Mouse (Mus musculus): ENCODE measurements around the gene Chst11. TPM values are rescaled to one million over a fixed set of nuclear protein-coding genes. Genes with fewer than 3 reads are reported as not detected.

Gene Chst11
- polyA plus RNA-seq (2016; fragmentation: Nextera tagmentation; extraction: Ambion mirVana), result 2.5 and 2.7 TPM in 2 replicates

GRCm38 (mm10) chr10:82984950-82985699 lies at the start of gene Chst11:
Chst11 (plus strand) TSS chr10:82985498.
- peak within 1 kb of the TSS; percentile 86 for H3K4me2 ChIP-seq (replicated peaks)
- under 1% methylated on average over 62 of the region's 67 CpGs for WGBS
- peak; percentile 85 for ATAC-seq (ENCODE audit: low FRiP score)
- peaks cover 29% of the 10 kb centered on the region for H3K4me1 ChIP-seq
- H3K27ac ChIP-seq, result peak within 1 kb of the TSS; percentile 90
- no peaks in the 10 kb centered on the region for H3K9me3 ChIP-seq (replicated peaks)
- peaks cover 29% of the 10 kb centered on the region for H3K27me3 ChIP-seq
- H3K4me3 ChIP-seq, result peak within 1 kb of the TSS; percentile 80
- H3K9ac ChIP-seq, result peak within 1 kb of the TSS; percentile 87
- no peaks in the 10 kb centered on the region for H3K36me3 ChIP-seq

GRCm38 (mm10) chr10:82935774-82936173 lies 49.5 kb upstream of the Chst11 start:
- no peak for ATAC-seq (ENCODE audit: low FRiP score)
- Histone ChIP-seq H3K27ac (no peak overlapping the region), H3K9ac (no peak overlapping the region), H3K36me3 (no peaks in the 10 kb centered on the region), H3K27me3 (no peaks in the 10 kb centered on the region), H3K4me2 (replicated peaks) (no peak overlapping the region), H3K4me1 (no peaks in the 10 kb centered on the region), H3K9me3 (replicated peaks) (no peaks in the 10 kb centered on the region), H3K4me3 (no peak overlapping the region)
- WGBS, result 86% methylated on average over 6 of the region's 6 CpGs

- no peak overlapping the region for H3K27ac ChIP-seq
- no peaks in the 10 kb centered on the region for H3K27me3 ChIP-seq
- no peaks in the 10 kb centered on the region for H3K36me3 ChIP-seq
- no peak overlapping the region for H3K4me2 ChIP-seq (replicated peaks)
- ATAC-seq (ENCODE audit: low FRiP score), result no peak
- no peak overlapping the region for H3K9ac ChIP-seq
- WGBS, result 91% methylated on average over 4 of the region's 4 CpGs
- 0 out of 2 replicates have a peak, but pooled peaks cover 4% of the 10 kb centered on the region for H3K9me3 ChIP-seq (replicated peaks)
- no peaks in the 10 kb centered on the region for H3K4me1 ChIP-seq
- no peak overlapping the region for H3K4me3 ChIP-seq
Measured at GRCm38 (mm10) chr10:82953415-82953814, 31.9 kb upstream of the Chst11 start.

- Histone ChIP-seq H3K4me2 (replicated peaks) (no peak overlapping the region), H3K27me3 (no peaks in the 10 kb centered on the region; the same call in 1 of the 2 replicates), H3K9me3 (replicated peaks) (0 out of 2 replicates have a peak, but pooled peaks cover 4% of the 10 kb centered on the region), H3K9ac (no peak overlapping the region), H3K4me1 (no peaks in the 10 kb centered on the region), H3K36me3 (no peaks in the 10 kb centered on the region), H3K4me3 (no peak overlapping the region), H3K27ac (no peak overlapping the region)
- 95% methylated on average over 18 of the region's 18 CpGs for WGBS
- ATAC-seq (ENCODE audit: low FRiP score), result no peak
Measured at GRCm38 (mm10) chr10:82955117-82955516, 30.2 kb upstream of the Chst11 start.

GRCm38 (mm10) chr10:82958218-82958761 lies 27.0 kb upstream of the Chst11 start:
- H3K9ac ChIP-seq, result no peak overlapping the region
- no peak overlapping the region for H3K27ac ChIP-seq
- no peaks in the 10 kb centered on the region for H3K4me1 ChIP-seq
- no peak overlapping the region for H3K4me3 ChIP-seq
- 73% methylated on average over 5 of the region's 5 CpGs for WGBS
- no peaks in the 10 kb centered on the region; the same call in 1 of the 2 replicates for H3K27me3 ChIP-seq
- H3K36me3 ChIP-seq, result no peaks in the 10 kb centered on the region
- ATAC-seq (ENCODE audit: low FRiP score), result no peak
- H3K4me2 ChIP-seq (replicated peaks), result no peak overlapping the region
- H3K9me3 ChIP-seq (replicated peaks), result 0 out of 2 replicates have a peak, but pooled peaks cover 4% of the 10 kb centered on the region

GRCm38 (mm10) chr10:82959316-82959715 lies 26.0 kb upstream of the Chst11 start:
- Histone ChIP-seq H3K36me3 (no peaks in the 10 kb centered on the region), H3K27ac (no peak overlapping the region), H3K9me3 (replicated peaks) (0 out of 2 replicates have a peak, but pooled peaks cover 1% of the 10 kb centered on the region), H3K4me3 (no peak overlapping the region), H3K4me1 (no peaks in the 10 kb centered on the region), H3K9ac (no peak overlapping the region), H3K4me2 (replicated peaks) (no peak overlapping the region), H3K27me3 (no peaks in the 10 kb centered on the region; the same call in 1 of the 2 replicates)
- no peak for ATAC-seq (ENCODE audit: low FRiP score)

GRCm38 (mm10) chr10:82961302-82961701 lies 24.0 kb upstream of the Chst11 start:
- no peak overlapping the region for H3K4me3 ChIP-seq
- no peaks in the 10 kb centered on the region; the same call in 1 of the 2 replicates for H3K27me3 ChIP-seq
- H3K4me2 ChIP-seq (replicated peaks), result no peak overlapping the region
- no peaks in the 10 kb centered on the region for H3K9me3 ChIP-seq (replicated peaks)
- WGBS, result 54% methylated on average over 7 of the region's 7 CpGs
- no peak overlapping the region for H3K27ac ChIP-seq
- no peaks in the 10 kb centered on the region for H3K36me3 ChIP-seq
- H3K9ac ChIP-seq, result no peak overlapping the region
- ATAC-seq (ENCODE audit: low FRiP score), result no peak
- no peaks in the 10 kb centered on the region for H3K4me1 ChIP-seq

- no peak overlapping the region for H3K9ac ChIP-seq
- WGBS, result 87% methylated on average over 4 of the region's 4 CpGs
- H3K36me3 ChIP-seq, result no peaks in the 10 kb centered on the region
- H3K4me1 ChIP-seq, result no peaks in the 10 kb centered on the region
- no peak overlapping the region for H3K27ac ChIP-seq
- H3K9me3 ChIP-seq (replicated peaks), result no peaks in the 10 kb centered on the region
- no peak overlapping the region for H3K4me2 ChIP-seq (replicated peaks)
- no peaks in the 10 kb centered on the region; the same call in 1 of the 2 replicates for H3K27me3 ChIP-seq
- ATAC-seq (ENCODE audit: low FRiP score), result no peak
- H3K4me3 ChIP-seq, result no peak overlapping the region
Measured at GRCm38 (mm10) chr10:82962018-82962417, 23.3 kb upstream of the Chst11 start.

GRCm38 (mm10) chr10:82962472-82963020 lies 22.8 kb upstream of the Chst11 start:
- Histone ChIP-seq H3K36me3 (no peaks in the 10 kb centered on the region), H3K9ac (no peak overlapping the region), H3K4me1 (no peaks in the 10 kb centered on the region), H3K27ac (no peak overlapping the region), H3K4me2 (replicated peaks) (no peak overlapping the region), H3K4me3 (no peak overlapping the region), H3K27me3 (no peaks in the 10 kb centered on the region; the same call in 1 of the 2 replicates), H3K9me3 (replicated peaks) (no peaks in the 10 kb centered on the region)
- no peak for ATAC-seq (ENCODE audit: low FRiP score)
- WGBS, result 90% methylated on average over 6 of the region's 6 CpGs

- Histone ChIP-seq H3K4me2 (replicated peaks) (no peak overlapping the region), H3K9me3 (replicated peaks) (no peaks in the 10 kb centered on the region), H3K4me3 (no peak overlapping the region), H3K36me3 (no peaks in the 10 kb centered on the region), H3K9ac (no peak overlapping the region), H3K27ac (no peak overlapping the region), H3K4me1 (peaks cover 4% of the 10 kb centered on the region; the same call in 1 of the 2 replicates), H3K27me3 (no peaks in the 10 kb centered on the region; the same call in 1 of the 2 replicates)
- 71% methylated on average over 7 of the region's 7 CpGs for WGBS
- no peak for ATAC-seq (ENCODE audit: low FRiP score)
Measured at GRCm38 (mm10) chr10:82964491-82964890, 20.8 kb upstream of the Chst11 start.

- no peaks in the 10 kb centered on the region for H3K27me3 ChIP-seq
- no peaks in the 10 kb centered on the region for H3K36me3 ChIP-seq
- H3K9me3 ChIP-seq (replicated peaks), result no peaks in the 10 kb centered on the region
- no peak overlapping the region for H3K9ac ChIP-seq
- no peak overlapping the region for H3K27ac ChIP-seq
- H3K4me3 ChIP-seq, result no peak overlapping the region
- H3K4me1 ChIP-seq, result peaks cover 5% of the 10 kb centered on the region; the same call in 1 of the 2 replicates
- no peak overlapping the region for H3K4me2 ChIP-seq (replicated peaks)
- 86% methylated on average over 7 of the region's 7 CpGs for WGBS
- no peak for ATAC-seq (ENCODE audit: low FRiP score)
Measured at GRCm38 (mm10) chr10:82966672-82967071, 18.6 kb upstream of the Chst11 start.

- no peaks in the 10 kb centered on the region for H3K27me3 ChIP-seq
- no peak overlapping the region for H3K4me3 ChIP-seq
- no peaks in the 10 kb centered on the region for H3K36me3 ChIP-seq
- H3K4me1 ChIP-seq, result peaks cover 5% of the 10 kb centered on the region; the same call in 1 of the 2 replicates
- no peak overlapping the region for H3K9ac ChIP-seq
- no peaks in the 10 kb centered on the region for H3K9me3 ChIP-seq (replicated peaks)
- H3K27ac ChIP-seq, result no peak overlapping the region
- H3K4me2 ChIP-seq (replicated peaks), result no peak overlapping the region
- 75% methylated on average over 5 of the region's 5 CpGs for WGBS
- no peak for ATAC-seq (ENCODE audit: low FRiP score)
Measured at GRCm38 (mm10) chr10:82969612-82970011, 15.7 kb upstream of the Chst11 start.
